Comparison of ENCODE assay signal across 11 mouse cellular contexts in genomic region chr2:74120051-74120450, GRCm38 (mm10).
DNase-seq lines count a peak whose midpoint lies in the region; ATAC-seq and TF ChIP-seq lines count a peak whose summit lies in the region.
"Had no signal": no experiment of that assay in that cellular context is flagged by ENCODE, and none has a peak within 500 bp of the region (broad histone marks: within the 10 kb centered on the region; RNA-seq: fewer than 3 reads in every experiment).

No protein-coding gene starts in this region.

- H3K4me1 ChIP-seq in kidney, postnatal 0 days (replicated peaks; ENCODE audit: insufficient read depth, low read length), result no peaks in the 10 kb centered on the region
- H3K4me1 ChIP-seq in forebrain, embryonic 14.5 days (ENCODE audit: control insufficient read depth, insufficient read depth, low read length), result peaks cover 16% of the 10 kb centered on the region; the same call in 1 of the 2 replicates
- peaks cover 7% of the 10 kb centered on the region; the same call in 1 of the 2 replicates for H3K4me1 ChIP-seq in hindbrain, postnatal 0 days (ENCODE audit: insufficient read depth, low read length)
- H3K4me1 ChIP-seq in neural tube, embryonic 12.5 days, result peaks cover 20% of the 10 kb centered on the region

- peak; percentile 41 for DNase-seq in kidney, postnatal 0 days (ENCODE audit: low spot score)
- DNase-seq in kidney, adult 8-10 months, result no peak
- peak; percentile 30 for DNase-seq in forebrain, embryonic 14.5 days (ENCODE audit: low spot score)
- no peak for DNase-seq in hindbrain, postnatal 0 days (ENCODE audit: low spot score)
- no peak for DNase-seq in thymus, postnatal 0 days (ENCODE audit: low spot score)
- DNase-seq in ovary, postnatal 14 days (ENCODE audit: low spot score), result no peak
- DNase-seq: adrenal gland, postnatal 14 days; lung, embryonic 14.5 days had no signal

- 46% methylated on average over 10 of the region's 10 CpGs for WGBS in kidney, postnatal 0 days
- WGBS in forebrain, embryonic 14.5 days, result 39% methylated on average over 10 of the region's 10 CpGs
- WGBS in hindbrain, postnatal 0 days, result 29% methylated on average over 10 of the region's 10 CpGs
- 33% methylated on average over 10 of the region's 10 CpGs for WGBS in neural tube, embryonic 12.5 days

- H3K9ac ChIP-seq in kidney, postnatal 0 days (ENCODE audit: low read depth, low read length), result no peak overlapping the region
- no peak overlapping the region for H3K9ac ChIP-seq in forebrain, embryonic 14.5 days (ENCODE audit: low read length)
- H3K9ac ChIP-seq in hindbrain, postnatal 0 days (replicated peaks; ENCODE audit: low read length), result no peak overlapping the region
- H3K9ac ChIP-seq in neural tube, embryonic 12.5 days, result no peak overlapping the region
- H3K9ac ChIP-seq: lung, embryonic 14.5 days had no signal

- no peaks in the 10 kb centered on the region for H3K36me3 ChIP-seq in kidney, postnatal 0 days (ENCODE audit: insufficient read depth, low read length)
- no peaks in the 10 kb centered on the region for H3K36me3 ChIP-seq in forebrain, embryonic 14.5 days (ENCODE audit: control insufficient read depth, insufficient read depth, low read length)
- no peaks in the 10 kb centered on the region for H3K36me3 ChIP-seq in hindbrain, postnatal 0 days (ENCODE audit: insufficient read depth, low read length)
- H3K36me3 ChIP-seq in neural tube, embryonic 12.5 days, result no peaks in the 10 kb centered on the region

- no peak for ATAC-seq in kidney, postnatal 0 days (replicated peaks; ENCODE audit: low FRiP score, low read depth)
- peak; percentile 17; the same call in 1 of the 2 replicates for ATAC-seq in forebrain, embryonic 14.5 days
- ATAC-seq in hindbrain, postnatal 0 days, result peak; percentile 29; the same call in 1 of the 2 replicates
- 0 out of 2 replicates have a peak, but pooled peaks have one; percentile 4 for ATAC-seq in neural tube, embryonic 12.5 days (ENCODE audit: low FRiP score, low read depth)
- ATAC-seq in inflammation-experienced regulatory T-cells, adult 6 months, result no peak
- ATAC-seq: Patski had no signal

- no peak overlapping the region for H3K27ac ChIP-seq in kidney, postnatal 0 days
- H3K27ac ChIP-seq in forebrain, embryonic 14.5 days (ENCODE audit: low read depth, low read length), result peak overlapping the region; percentile 68
- H3K27ac ChIP-seq in hindbrain, postnatal 0 days, result 0 out of 2 replicates have a peak overlapping the region, but pooled peaks have one; percentile 7
- peak overlapping the region; percentile 32 for H3K27ac ChIP-seq in neural tube, embryonic 12.5 days

- TF ChIP-seq CTCF in kidney, postnatal 0 days (IDR thresholded peaks at IDR 0.05; ENCODE audit: low read depth), result no peak
- no peak for TF ChIP-seq CTCF in hindbrain, postnatal 0 days (IDR thresholded peaks at IDR 0.05; ENCODE audit: low read depth)

- H3K9me3 ChIP-seq in kidney, postnatal 0 days (replicated peaks; ENCODE audit: low read length), result no peaks in the 10 kb centered on the region
- no peaks in the 10 kb centered on the region for H3K9me3 ChIP-seq in forebrain, embryonic 14.5 days (replicated peaks; ENCODE audit: control insufficient read depth, low read length)
- H3K9me3 ChIP-seq in hindbrain, postnatal 0 days (ENCODE audit: low read length), result no peaks in the 10 kb centered on the region
- H3K9me3 ChIP-seq in neural tube, embryonic 12.5 days, result no peaks in the 10 kb centered on the region

- H3K4me3 ChIP-seq in kidney, postnatal 0 days (replicated peaks; ENCODE audit: low read depth, low read length), result no peak overlapping the region
- no peak overlapping the region for H3K4me3 ChIP-seq in forebrain, embryonic 14.5 days (ENCODE audit: low read depth, low read length)
- no peak overlapping the region for H3K4me3 ChIP-seq in hindbrain, postnatal 0 days (ENCODE audit: low read length)
- no peak overlapping the region for H3K4me3 ChIP-seq in neural tube, embryonic 12.5 days

- 0 out of 2 replicates have a peak overlapping the region, but pooled peaks have one; percentile 11 for H3K4me2 ChIP-seq in kidney, postnatal 0 days (ENCODE audit: low read length)
- no peak overlapping the region for H3K4me2 ChIP-seq in forebrain, embryonic 14.5 days (ENCODE audit: low read length)
- H3K4me2 ChIP-seq in hindbrain, postnatal 0 days (ENCODE audit: low read depth, low read length), result no peak overlapping the region; the same call in 1 of the 2 replicates
- peak overlapping the region; percentile 38 for H3K4me2 ChIP-seq in neural tube, embryonic 12.5 days (replicated peaks)
- H3K4me2 ChIP-seq: lung, embryonic 14.5 days had no signal

- H3K27me3 ChIP-seq in kidney, postnatal 0 days (ENCODE audit: insufficient read depth, low read length), result no peaks in the 10 kb centered on the region
- no peaks in the 10 kb centered on the region for H3K27me3 ChIP-seq in forebrain, embryonic 14.5 days (replicated peaks; ENCODE audit: control insufficient read depth, insufficient read depth, low read length)
- no peaks in the 10 kb centered on the region for H3K27me3 ChIP-seq in hindbrain, postnatal 0 days (ENCODE audit: insufficient read depth, low read length)
- no peaks in the 10 kb centered on the region for H3K27me3 ChIP-seq in neural tube, embryonic 12.5 days (replicated peaks)

Comparison
In these comparisons a context has a peak if more than half of its experiments do, and no peak if none do; other contexts are left out.
1. DNase-seq: peak in kidney, postnatal 0 days (single experiment) and forebrain, embryonic 14.5 days (single experiment); none in kidney, adult 8-10 months (0 of 2), hindbrain, postnatal 0 days (single experiment), thymus, postnatal 0 days (single experiment) and ovary, postnatal 14 days (single experiment).
2. ATAC-seq: peak in forebrain, embryonic 14.5 days (single experiment), hindbrain, postnatal 0 days (single experiment) and neural tube, embryonic 12.5 days (single experiment); none in kidney, postnatal 0 days (single experiment) and inflammation-experienced regulatory T-cells, adult 6 months (single experiment).
3. H3K4me2 ChIP-seq: peak in kidney, postnatal 0 days (single experiment) and neural tube, embryonic 12.5 days (single experiment); none in forebrain, embryonic 14.5 days (single experiment) and hindbrain, postnatal 0 days (single experiment).